Mouse (Mus musculus): ENCODE measurements around the gene Rtkn2.

Gene Rtkn2

DNA sequence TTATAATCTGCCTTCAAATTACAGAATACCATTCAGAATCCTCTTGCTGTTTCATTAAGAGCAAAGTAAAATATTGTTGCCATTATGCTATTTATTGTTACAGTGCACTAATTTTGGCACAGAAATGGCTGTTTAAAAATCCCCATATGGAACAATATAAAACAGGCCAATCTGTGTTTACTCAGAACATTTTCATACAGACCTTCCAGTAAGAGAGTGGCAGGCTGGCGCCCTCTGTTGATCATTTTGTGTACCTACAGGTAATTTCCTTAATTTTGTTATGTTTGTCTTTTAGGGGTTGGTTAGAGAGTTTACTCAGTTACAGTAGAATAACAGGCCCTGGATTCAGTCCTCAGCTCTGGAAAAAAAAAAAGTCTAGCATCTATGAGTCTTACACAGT is 16.8 kb downstream of the Rtkn2 start:
- peak; percentile 28 for DNase-seq (ENCODE audit: low read depth, low spot score)

- peak; percentile 57 for DNase-seq (ENCODE audit: low read depth, low spot score)
Measured at GRCm38 (mm10) chr10:67998116-67998635, 18.8 kb downstream of the Rtkn2 start.

- DNase-seq (ENCODE audit: low read depth, low spot score), result no peak
Measured at GRCm38 (mm10) chr10:67999170-67999569, 19.8 kb downstream of the Rtkn2 start.

GRCm38 (mm10) chr10:68001456-68001855 is 22.1 kb downstream of the Rtkn2 start:
- no peak for DNase-seq (ENCODE audit: low read depth, low spot score)

GRCm38 (mm10) chr10:68003651-68004422 is 24.5 kb downstream of the Rtkn2 start:
- DNase-seq (ENCODE audit: low read depth, low spot score), result no peak

GRCm38 (mm10) chr10:68005404-68005803 is 26.0 kb downstream of the Rtkn2 start:
- no peak for DNase-seq (ENCODE audit: low read depth, low spot score)

DNA sequence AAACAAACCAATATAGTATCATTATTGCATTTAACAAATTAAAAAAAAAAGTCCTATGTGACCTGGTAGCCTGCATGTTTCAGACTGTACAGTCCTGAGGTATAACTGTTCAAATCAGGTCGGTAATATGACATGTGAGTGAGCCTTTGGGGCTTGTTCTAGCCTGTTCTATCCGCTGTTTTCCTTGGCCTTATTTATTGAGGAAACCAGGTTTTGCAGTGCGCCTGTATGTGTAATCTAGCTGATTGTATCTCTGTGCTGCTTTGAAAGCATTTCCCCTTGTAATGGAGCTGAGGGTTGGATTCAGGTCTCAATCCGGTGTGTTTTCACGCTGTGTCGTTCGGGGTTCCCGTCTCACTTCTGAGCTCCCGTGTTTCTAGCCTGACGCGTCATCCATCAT is 27.1 kb downstream of the Rtkn2 start:
- no peak for DNase-seq (ENCODE audit: low read depth, low spot score)

DNA sequence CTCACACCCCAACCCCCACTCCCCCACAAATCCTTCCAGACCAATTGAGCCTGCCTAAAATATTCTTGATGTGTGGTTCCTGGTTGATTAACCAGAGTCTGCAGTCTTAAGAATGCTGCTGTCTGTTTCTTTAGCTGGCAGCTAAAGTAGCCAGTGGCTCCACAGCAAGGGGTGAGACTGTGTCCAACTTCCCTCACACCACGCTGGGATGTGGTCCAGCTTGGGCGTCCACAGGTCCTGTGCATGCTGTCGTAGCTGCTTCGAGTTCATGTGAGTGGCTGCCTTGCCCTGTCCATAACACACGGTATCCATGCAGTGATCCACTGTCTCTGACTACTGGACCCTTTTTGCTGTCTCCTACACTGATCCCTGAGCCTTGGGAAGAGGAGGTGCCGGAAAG is 27.7 kb downstream of the Rtkn2 start:
- no peak for DNase-seq (ENCODE audit: low read depth, low spot score)

DNA sequence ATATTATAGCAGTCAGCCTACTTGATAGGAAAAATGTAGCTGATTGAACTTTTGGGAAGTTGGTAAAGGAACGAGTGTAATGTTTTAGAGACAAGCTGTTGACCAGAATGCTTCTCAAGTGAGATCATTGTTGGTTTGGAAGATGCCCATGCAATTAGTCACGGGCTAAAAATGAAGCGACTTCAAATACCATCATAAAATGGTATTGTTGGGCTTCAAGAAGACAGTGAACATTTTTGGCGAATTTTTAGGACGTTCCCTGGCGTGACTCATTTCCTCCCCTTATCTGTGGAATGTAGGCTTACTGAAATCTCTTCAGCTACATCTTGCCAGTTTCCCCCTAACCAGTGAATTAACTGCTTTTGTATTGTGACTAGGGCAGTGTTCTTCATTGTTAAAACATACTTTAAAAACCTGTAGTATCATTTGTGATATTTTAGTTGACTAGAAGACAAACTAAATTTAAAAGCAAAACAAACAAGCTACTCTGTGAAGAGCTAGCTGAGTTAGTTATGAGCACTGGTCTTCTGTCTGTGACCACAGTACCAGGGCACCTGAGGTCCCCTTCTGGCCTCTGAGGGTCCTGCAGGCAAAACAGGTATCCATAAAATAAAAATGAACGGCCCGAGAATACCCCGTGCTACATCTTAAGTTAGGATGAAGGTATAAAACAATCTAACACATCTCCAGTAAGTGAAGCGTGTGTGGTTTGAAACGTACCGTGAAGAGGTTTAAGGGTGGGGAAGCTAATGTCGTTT is 29.0 kb downstream of the Rtkn2 start:
- DNase-seq (ENCODE audit: low read depth, low spot score), result no peak

DNA sequence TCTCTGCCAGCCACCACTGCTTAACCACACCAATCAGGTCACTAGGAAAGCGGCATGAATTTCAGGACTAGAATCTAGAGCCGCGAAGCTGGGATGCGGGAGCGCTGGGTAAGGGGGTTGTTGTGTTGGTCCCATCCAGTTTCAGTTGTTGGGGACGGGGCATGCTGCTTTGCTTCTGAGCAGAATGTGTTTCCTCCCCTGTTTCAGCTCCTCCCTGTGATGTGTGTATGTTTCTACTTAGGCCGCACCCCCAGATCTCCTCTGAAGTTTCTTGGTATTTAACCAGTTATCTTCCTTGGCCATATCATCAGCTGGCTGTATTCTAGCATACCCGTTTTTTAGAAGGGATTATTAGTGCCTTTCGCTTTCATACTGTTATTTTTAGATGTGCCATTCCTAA is 29.9 kb downstream of the Rtkn2 start:
- DNase-seq (ENCODE audit: low read depth, low spot score), result no peak

- no peak for DNase-seq (ENCODE audit: low read depth, low spot score)
Measured at GRCm38 (mm10) chr10:68009867-68010266, 30.5 kb downstream of the Rtkn2 start.

DNA sequence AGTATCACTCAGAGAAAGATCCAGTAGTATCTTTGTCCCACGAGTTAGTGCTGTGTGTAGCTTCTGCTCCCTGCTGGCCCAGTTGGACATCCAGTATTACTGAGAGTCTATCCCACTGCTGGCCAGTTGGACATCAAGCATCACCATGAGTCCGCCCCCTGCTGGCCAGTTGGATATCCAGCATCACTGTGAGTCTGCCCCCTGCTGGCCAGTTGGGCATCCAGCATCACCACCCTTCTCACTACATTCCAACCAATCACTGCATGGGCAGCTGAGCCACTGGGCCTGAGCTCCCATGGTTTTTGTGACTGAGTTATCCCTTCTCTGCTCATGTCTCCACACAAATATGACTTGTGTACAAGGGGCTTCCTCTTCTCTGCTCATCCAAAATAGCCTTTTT is 33.8 kb downstream of the Rtkn2 start:
- no peak for DNase-seq (ENCODE audit: low read depth, low spot score)

GRCm38 (mm10) chr10:68020755-68021154 is 41.4 kb downstream of the Rtkn2 start:
- DNase-seq (ENCODE audit: low read depth, low spot score), result no peak

DNA sequence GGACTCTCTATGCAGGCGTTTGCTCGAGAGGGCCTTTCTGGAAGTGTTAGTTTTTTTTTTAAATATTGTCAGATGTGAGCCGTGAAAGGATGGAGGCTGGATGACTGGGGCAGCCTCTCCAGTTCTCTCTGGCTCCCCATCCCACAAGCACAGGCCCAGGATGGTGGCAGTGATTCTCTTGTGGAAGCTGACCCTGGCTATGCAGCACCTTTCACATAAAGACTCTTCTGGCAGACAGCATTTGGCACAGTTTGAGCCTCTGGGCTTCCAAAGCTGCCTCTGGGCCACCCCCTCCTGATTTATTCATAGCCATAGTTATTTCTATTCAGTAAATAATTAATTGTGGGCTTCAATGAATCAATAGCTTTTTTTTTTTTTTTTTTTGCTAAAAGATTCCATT is 46.3 kb downstream of the Rtkn2 start:
- DNase-seq (ENCODE audit: low read depth, low spot score), result no peak

- no peak for DNase-seq (ENCODE audit: low read depth, low spot score)
Measured at GRCm38 (mm10) chr10:68028327-68029080, 49.1 kb downstream of the Rtkn2 start.

- no peak for DNase-seq (ENCODE audit: low read depth, low spot score)
Measured at GRCm38 (mm10) chr10:68029081-68029626, 49.8 kb downstream of the Rtkn2 start.

- DNase-seq (ENCODE audit: low read depth, low spot score), result no peak
Measured at GRCm38 (mm10) chr10:68030027-68030426, 50.7 kb downstream of the Rtkn2 start.

DNA sequence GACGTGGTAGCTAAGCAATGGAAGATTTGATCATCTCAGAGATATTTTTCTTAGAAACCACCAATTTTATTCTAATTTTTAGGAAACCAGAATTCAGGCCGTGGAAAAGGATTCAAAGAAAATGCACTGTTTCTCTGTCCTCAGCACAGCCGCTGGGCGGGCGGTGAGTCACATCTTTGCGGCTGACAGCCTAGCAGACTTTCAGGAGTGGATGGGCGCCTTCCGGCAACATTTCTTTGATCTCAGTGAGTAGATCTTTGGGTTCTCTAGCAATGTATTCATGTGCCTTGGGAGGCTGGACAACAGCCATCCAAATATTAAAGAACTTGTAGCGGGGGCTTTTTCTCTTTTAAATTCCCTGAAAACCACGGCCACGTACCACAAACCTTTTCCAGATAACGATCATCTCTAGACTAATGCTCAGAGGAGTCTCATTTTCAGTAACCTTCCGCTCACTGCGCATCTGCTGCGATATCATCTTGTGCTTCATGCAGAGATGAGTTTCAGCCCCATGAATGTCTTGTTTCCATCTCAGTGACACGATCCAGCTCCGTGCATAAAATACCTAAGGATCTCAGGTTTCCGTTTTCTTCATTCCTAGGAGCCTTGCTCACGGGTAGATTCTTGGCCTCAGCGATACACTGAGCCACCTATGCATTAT is 56.5 kb downstream of the Rtkn2 start:
- DNase-seq (ENCODE audit: low read depth, low spot score), result no peak

- DNase-seq (ENCODE audit: low read depth, low spot score), result no peak
Measured at GRCm38 (mm10) chr10:68036368-68036980, 57.1 kb downstream of the Rtkn2 start.

- no peak for DNase-seq (ENCODE audit: low read depth, low spot score)
Measured at GRCm38 (mm10) chr10:68038997-68039624, 59.7 kb downstream of the Rtkn2 start.
